Mouse (Mus musculus): ENCODE results near the gene Zbtb38. TPM values are rescaled to one million over a fixed set of nuclear protein-coding genes. Genes with fewer than 3 reads are reported as not detected.
A peak's percentile ranks its signal among the peaks of the same experiment; 100 is the strongest.

The Zbtb38 gene
- total RNA-seq, 2 experiments from 2014 or later = 42.3 to 45.2 TPM

- DNase-seq (ENCODE audit: low spot score in 2 of 2) = peak in 1 of 2 experiments; percentile 56
These were observed 20.6 kb downstream of the Zbtb38 start for GRCm38 (mm10) chr9:96731961-96732511.

- DNase-seq (ENCODE audit: low spot score in 2 of 2) = no peak
These were observed 21.4 kb downstream of the Zbtb38 start for GRCm38 (mm10) chr9:96731039-96731895.

GRCm38 (mm10) chr9:96730311-96730625, 22.4 kb downstream of the Zbtb38 start:
- no peak for DNase-seq (ENCODE audit: low spot score in 2 of 2)

GRCm38 (mm10) chr9:96729537-96730310, 22.9 kb downstream of the Zbtb38 start:
- DNase-seq (ENCODE audit: low spot score in 2 of 2) = no peak

GRCm38 (mm10) chr9:96728338-96729162, 24.1 kb downstream of the Zbtb38 start:
- no peak for DNase-seq (ENCODE audit: low spot score in 2 of 2)

- no peak for DNase-seq (ENCODE audit: low spot score in 2 of 2)
These were observed 24.9 kb downstream of the Zbtb38 start for GRCm38 (mm10) chr9:96727688-96728087.

- DNase-seq (ENCODE audit: low spot score in 2 of 2) = no peak
These were observed 26.1 kb downstream of the Zbtb38 start for GRCm38 (mm10) chr9:96726336-96727131.

GRCm38 (mm10) chr9:96725582-96726320, 26.9 kb downstream of the Zbtb38 start:
- DNase-seq (ENCODE audit: low spot score in 2 of 2) = no peak

GRCm38 (mm10) chr9:96723650-96724049, 29.0 kb downstream of the Zbtb38 start:
- no peak for DNase-seq (ENCODE audit: low spot score in 2 of 2)

- DNase-seq (ENCODE audit: low spot score in 2 of 2) = no peak
These were observed 31.4 kb downstream of the Zbtb38 start for GRCm38 (mm10) chr9:96721163-96721799.

GRCm38 (mm10) chr9:96720510-96721162, 32.0 kb downstream of the Zbtb38 start:
- DNase-seq (ENCODE audit: low spot score in 2 of 2) = no peak

GRCm38 (mm10) chr9:96719408-96720158, 33.0 kb downstream of the Zbtb38 start:
- DNase-seq (ENCODE audit: low spot score in 2 of 2) = peak; percentile 59 to 74

- DNase-seq (ENCODE audit: low spot score in 2 of 2) = no peak
These were observed 33.7 kb downstream of the Zbtb38 start for GRCm38 (mm10) chr9:96718888-96719287.

- no peak for DNase-seq (ENCODE audit: low spot score in 2 of 2)
These were observed 34.2 kb downstream of the Zbtb38 start for GRCm38 (mm10) chr9:96718402-96718798.

- no peak for DNase-seq (ENCODE audit: low spot score in 2 of 2)
These were observed 34.8 kb downstream of the Zbtb38 start for GRCm38 (mm10) chr9:96717698-96718401.

GRCm38 (mm10) chr9:96716735-96717444, 35.7 kb downstream of the Zbtb38 start:
- DNase-seq (ENCODE audit: low spot score in 2 of 2) = no peak

- no peak for DNase-seq (ENCODE audit: low spot score in 2 of 2)
These were observed 36.5 kb downstream of the Zbtb38 start for GRCm38 (mm10) chr9:96716136-96716535.
